Mouse (Mus musculus) embryo, embryonic 11.5 days (tissue): ENCODE measurements around the gene Csf2ra.
"Not testable (repeated sequence)": the region's sequence is repeated elsewhere in the genome, so short reads cannot be mapped to it uniquely, and the experiment has no call there.

Experiments used
- DNase-seq: peaks from one replicate; pipeline ENCODE4 v3.0.0-alpha.2; 2012; ENCODE audit warnings: low read depth, low spot score

Csf2ra gene

DNA sequence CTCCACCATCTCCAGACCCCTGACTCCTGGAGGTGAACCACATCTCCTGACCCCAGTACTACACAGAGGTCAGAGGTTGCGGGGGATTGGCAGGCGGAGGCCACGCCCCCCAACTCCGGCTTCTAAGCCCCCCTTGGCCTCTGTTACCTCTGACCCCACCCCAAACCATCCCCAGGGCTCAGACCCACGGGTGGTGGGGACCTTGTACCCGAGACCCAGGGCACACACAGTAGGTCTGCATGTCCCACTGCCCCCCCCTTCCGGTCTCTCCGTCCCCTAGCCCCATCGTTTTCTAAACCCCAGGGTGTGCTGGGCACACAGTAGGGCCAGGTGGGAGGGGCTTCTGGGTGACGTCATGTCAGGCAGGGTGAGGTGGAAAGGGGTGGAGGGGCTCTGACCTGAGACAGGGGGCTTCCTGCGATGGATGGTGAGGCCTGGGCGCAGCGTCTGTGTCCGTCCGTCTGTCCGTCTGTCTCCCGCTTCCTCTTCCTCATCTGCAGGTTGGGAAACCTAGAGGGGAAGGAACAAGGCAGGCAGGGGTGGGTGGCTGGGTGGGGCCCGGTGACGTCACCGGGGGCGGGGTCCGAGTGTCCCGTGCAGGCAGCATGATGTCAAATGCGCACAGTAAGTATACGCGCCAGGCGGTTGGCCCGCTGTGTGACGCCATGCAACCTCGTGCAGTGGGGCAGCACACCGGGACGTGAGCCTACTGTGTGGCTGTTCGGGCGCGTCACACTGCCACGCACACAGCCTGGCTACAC is at the start of gene Csf2ra:
TSS of gene Csf2ra (minus strand) at position 489 of the 761 bp plus-strand sequence.
- DNase-seq, result no peak

GRCm38 (mm10) chr19:61275446-61275845 is 47.2 kb upstream of the Csf2ra start:
- no peak for DNase-seq

- not testable (repeated sequence) for DNase-seq
Observed at GRCm38 (mm10) chr19:61269141-61269540, 40.9 kb upstream of the Csf2ra start.

- no peak for DNase-seq
Observed at GRCm38 (mm10) chr19:61267141-61267540, 38.9 kb upstream of the Csf2ra start.

- DNase-seq, result no peak
Observed at GRCm38 (mm10) chr19:61266651-61267050, 38.4 kb upstream of the Csf2ra start.

DNA sequence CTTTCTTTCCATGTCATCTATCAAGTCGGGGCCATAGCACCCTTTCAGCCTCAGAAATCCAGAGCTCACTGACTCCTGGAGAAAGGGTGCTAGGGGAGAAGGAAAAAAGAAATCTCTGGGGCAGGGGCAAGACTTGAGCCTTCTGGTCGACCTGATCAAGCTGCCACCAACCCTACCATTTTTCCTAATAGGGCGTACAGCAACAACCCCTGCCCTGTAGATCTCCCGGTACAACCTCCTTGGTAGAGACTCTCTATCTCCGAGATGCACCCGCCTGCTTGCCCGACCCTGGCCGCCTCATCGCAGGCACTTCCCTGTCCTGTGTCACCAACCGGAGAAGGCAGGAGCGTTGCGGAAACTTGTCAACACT is 38.0 kb upstream of the Csf2ra start:
- peak; percentile 14 for DNase-seq

DNA sequence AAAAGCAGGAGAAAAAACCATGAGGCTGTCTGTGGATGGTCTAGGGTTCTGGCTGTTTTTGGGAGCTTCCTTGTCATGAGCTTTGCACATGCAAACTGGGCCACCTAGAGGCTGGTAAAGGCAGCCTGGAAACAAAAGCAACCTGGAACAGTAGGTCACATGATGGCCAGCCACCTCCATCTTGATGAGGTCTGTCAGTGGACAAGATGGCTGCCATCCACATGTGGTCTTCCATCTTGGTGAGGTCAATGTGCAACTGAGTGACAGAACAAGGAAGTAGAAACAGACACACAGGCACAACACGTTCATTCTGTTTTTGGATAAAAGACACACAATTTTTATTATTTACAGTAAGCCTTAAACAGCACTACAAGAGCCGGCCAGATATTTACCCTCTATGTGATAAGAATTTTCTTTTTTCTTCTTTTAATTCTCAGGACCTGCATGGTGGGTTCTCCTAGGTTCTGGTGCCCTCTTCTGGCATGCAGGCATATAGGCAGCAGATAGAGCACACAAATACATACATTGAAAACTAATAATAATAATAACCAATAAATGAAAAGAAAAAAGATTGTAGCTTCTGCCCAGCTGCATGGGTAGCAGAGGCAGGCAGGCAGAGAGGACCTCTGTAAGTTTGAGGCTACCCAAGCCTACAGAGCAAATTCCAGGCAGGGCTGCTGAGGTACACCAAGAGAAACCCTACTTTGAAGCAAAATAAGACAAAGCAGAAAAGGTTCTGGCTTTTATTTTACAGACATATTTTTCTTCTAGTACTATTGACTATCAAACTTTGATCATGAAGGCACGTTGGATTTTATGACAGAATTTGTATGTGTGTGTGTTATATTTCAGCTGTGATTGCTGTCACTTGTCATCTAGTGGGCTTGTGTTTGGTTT is 37.4 kb upstream of the Csf2ra start:
- DNase-seq, result peak; percentile 62

DNA sequence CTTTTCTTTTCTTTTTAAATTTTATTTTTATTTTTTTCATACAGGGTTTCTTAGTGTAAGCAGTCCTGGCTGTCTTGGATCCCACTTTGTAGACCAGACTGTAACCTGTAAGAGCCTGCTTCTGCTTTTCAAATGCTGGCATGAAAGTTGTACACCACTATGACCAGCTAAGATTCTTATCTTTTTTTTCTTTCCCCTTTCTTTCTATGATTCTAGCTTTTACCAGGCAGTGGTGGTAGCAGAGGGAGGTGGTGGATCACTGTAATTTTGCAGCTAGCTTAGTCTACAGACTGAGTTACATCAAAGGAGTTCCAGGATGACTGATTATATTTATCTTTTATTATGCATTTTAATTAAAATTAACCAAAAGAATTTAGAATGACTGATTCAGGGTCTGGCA is 36.7 kb upstream of the Csf2ra start:
- no peak for DNase-seq

DNA sequence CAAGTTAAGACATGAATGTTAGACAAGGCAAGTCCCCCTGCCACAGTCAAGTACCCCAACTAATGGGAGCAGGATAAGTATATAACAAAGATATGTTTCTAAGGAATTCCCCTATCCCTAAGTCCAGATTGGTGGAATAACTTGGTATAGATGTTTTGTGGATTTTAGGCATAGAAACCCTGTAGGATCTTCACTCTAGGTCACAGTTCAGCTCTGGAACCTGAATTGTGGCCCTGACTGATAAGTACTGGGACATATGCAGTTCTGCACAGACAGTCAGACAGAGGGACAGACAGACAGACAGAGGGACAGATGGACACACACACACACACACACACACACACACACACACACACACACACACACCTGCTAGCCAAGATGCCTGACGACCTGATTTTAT is 36.0 kb upstream of the Csf2ra start:
- peak; percentile 26 for DNase-seq

GRCm38 (mm10) chr19:61261241-61261640 is 33.0 kb upstream of the Csf2ra start:
- DNase-seq, result no peak

DNA sequence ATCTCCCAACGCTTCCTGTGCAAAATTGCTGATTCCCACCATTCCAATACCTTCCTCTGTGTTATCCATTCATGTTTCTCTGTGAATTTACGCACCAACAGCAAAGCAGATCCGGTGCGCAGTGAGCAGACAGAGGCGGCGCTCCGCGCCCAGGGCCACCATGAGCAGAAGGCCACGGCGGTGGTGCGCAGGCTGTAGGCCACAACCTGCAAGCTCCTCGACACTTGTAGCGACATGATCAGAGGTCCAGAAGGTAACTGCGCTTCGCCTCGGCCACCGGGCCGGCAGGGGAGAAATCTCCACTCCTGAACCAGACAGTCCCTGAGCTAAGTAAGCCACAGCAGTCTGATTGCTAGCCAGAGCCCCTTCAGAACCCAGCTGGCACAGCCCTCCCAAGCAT is 29.5 kb upstream of the Csf2ra start:
- DNase-seq, result no peak

DNA sequence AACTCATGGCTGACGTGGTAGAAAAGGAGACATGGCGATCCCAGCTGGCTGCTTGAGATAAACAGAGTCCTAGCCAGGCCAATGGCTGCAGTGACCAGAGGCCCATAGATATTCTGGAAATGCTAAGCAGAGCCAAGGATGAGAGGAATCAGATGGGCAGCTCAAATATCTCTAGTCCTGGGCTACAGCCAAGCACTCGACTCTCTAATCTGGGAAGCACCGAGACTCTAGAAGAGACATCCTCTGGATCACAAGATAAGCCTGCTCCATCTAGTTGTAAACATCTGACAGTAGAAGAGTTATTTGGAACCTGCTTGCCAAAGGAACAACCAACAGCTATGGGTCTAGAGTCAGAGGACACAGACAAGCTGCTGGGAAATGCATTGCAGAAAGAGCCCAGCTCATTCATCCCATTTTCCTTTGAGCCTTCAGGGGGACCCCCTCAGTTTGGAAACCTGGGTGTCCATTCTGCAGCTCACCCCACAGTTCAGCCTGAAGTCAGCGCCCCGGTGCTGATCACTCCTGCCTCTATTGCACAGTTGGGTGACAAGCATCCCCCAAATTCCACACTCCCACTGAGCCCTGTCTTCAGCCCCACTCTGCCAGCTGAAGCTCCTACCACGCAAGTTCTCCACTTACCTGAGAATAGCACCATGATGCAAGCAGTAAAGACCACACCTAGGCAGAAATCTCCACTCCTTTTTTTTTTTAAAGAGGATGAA is 28.1 kb upstream of the Csf2ra start:
- DNase-seq, result no peak

- not testable (repeated sequence) for DNase-seq
Observed at GRCm38 (mm10) chr19:61247334-61247733, 19.1 kb upstream of the Csf2ra start.

DNA sequence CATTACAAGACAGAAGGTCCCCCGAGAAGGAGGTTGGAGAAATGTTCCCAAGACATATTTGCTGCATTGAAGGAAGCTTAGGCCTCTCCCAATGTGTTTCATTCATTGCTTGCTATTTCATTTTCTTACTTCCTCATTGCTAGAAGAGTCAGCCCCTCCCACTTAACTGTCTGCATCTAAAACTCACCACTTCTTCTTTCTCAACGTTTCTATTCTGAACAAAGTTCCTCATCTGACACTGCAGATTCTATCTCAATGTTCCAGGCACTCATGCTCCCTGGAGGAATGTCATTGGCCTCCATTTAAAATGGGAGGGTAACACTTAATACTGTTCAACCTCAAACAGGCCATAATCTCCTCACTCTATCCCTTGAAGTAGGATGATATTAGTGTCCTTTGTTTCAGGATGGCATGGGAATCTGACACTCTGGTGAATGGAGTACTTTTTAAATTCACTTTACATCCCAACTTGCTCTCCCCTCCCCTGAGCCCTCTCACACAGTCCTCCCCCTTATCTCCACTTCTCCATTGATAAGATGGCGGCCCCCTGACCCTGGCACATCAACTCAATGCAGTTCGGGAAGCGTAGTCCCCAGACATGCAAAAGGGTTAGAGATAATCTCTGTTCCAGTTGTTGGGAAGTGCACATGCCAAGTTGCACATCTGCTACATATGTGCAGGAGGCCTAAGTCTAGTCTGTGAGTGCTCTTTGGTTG is 16.6 kb upstream of the Csf2ra start:
- no peak for DNase-seq

GRCm38 (mm10) chr19:61237967-61238366 is 9.7 kb upstream of the Csf2ra start:
- DNase-seq, result no peak

DNA sequence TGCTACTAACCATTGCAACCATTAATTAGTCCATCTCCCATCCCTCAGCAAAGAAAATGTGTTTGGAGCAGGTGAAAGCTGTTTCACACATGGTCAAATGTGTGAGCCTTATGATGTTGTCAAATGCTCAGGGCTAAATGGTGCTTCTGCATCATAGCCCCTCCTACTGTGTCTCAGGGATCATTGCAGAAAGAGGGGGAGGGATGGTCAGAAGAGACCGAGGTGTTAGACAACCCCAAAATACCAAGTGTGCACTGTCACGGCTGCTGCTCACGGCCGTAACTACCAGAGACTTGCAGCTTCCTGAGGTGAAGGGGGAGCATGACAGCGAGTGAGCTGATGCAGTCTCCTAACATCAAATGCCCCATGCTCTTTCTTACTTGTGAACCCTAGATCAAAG is 6.3 kb upstream of the Csf2ra start:
- no peak for DNase-seq

DNA sequence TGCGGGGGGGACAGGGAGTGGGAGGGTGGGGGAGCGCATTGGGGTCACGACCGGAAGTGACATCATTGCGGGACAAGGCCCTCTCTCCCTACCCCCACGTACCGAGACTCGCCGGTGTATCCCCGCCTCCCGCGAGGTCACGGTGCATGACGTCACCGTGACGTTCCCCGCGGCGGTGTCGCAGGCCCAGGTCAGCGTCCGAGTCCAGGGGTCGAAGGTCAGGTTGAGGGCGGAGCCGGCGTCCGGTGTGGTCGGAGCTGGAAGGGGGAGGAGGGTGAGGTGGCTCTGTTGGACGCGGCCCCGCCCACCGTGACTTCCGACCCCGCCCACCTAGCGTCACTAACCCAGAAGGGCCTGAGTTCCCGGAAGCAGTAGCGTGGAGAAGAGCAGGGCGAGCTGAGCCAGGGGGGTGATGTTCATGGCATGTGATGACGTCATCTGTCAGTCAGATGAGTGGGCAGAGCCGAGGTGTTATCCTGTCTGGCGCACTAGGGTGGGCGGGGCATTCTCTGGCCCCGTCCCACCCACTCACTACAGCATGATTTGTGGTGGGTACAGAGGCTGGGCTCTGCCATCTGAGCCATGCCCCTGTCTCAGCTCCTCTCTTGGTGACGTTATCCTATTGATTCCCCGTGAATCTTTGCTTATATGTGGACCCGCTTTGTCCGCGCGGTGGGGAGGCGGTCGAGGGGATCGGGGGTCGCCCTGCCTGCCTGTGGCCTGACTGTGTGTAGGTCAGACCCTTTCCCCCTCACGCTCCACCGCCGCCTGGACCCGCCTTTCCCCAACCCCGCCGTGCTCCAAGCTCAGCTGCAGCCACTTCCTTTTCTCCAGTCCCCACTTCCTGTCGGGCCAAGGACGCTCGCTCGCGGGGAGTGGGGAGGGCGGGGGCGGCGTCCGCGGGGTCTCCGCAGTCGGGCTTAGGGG is 1.0 kb downstream of the Csf2ra start:
- DNase-seq, result peak; percentile 74

- DNase-seq, result peak; percentile 63
Observed at GRCm38 (mm10) chr19:61226401-61226927, 1.8 kb downstream of the Csf2ra start.

DNA sequence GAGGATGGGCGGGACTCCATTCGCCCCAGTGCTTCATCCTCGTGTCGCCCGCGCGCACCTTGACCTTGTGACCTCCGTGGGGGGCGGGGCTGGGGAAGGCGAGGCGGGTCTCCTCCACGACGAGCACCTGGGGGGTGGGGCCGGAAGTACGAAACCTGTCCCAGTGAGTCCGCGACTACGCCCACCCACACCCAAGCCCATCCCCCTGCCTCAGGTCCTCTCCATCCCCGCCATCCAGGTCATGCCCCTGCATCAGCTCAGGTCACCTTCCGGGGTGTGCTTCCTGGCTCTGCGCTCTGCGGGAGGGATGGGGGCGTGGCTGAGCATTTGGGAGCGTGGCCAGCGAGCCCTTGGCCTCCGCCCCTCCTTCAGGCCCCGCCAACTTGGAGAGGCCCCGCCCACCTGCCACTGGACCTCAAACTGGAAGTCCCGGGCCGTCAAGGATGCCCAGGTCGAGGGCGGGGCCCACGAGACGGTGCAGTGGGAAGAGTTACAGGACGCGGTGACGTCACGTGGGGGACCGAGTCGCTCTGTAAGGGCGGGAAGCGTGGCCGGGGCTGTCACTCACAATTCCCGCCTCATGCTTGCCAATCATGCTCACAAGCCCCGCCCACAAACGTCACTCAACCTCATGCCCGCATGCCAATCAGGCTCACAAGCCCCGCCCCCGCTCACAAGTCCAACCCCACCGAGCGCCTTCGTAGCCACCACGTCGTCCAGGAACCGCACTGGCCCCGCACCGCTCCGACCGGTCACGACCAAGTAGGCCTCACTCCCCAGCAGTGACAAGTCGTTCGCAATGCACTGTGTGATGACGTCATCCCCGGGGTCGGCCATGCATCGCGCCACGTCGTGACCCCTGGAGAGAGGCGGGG is 2.5 kb downstream of the Csf2ra start:
- DNase-seq, result peak; percentile 79
